In the genomic region with DNA sequence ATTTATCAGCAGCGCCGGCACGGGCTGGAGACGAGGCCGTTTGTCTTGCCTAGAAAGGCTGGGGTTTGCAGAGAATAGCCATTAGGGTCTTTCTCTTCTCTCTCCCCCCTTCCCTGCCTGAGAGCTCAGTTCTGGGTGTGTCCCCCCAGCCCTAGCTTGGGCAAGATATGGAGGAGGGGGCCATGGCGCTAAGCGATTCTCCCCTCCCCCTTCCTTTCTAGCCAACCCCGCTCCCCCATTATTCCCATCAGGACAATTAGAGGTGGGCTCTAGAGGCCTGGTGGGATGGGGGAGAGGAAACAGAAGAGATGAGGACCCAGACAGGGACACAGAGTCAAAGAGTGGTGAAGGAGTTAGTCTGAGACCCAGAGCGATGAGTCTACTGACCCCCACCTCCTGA, we compare ENCODE assay signal across 15 mouse cellular contexts. TPM values are rescaled to one million over a fixed set of nuclear protein-coding genes. Genes with fewer than 3 reads are reported as not detected.
DNase-seq lines count a peak whose midpoint lies in the region; ATAC-seq and TF ChIP-seq lines count a peak whose summit lies in the region.
"Had no signal": no experiment of that assay in that cellular context is flagged by ENCODE, and none has a peak within 500 bp of the region (broad histone marks: within the 10 kb centered on the region; RNA-seq: fewer than 3 reads in every experiment).

No protein-coding gene starts in this region.

- WGBS in heart, embryonic 15.5 days = 4% methylated on average over 9 of the region's 9 CpGs
- 9% methylated on average over 9 of the region's 9 CpGs for WGBS in lung, postnatal 0 days
- WGBS in limb, embryonic 15.5 days = 4% methylated on average over 9 of the region's 9 CpGs

- no peak overlapping the region for H3K27ac ChIP-seq in heart, embryonic 15.5 days
- no peak overlapping the region for H3K27ac ChIP-seq in lung, postnatal 0 days (ENCODE audit: low read length)
- no peak overlapping the region for H3K27ac ChIP-seq in limb, embryonic 15.5 days
- H3K27ac ChIP-seq: midbrain, embryonic 15.5 days had no signal

- H3K9me3 ChIP-seq in heart, embryonic 15.5 days (replicated peaks) = no peaks in the 10 kb centered on the region
- no peaks in the 10 kb centered on the region for H3K9me3 ChIP-seq in lung, postnatal 0 days (ENCODE audit: low read length)
- H3K9me3 ChIP-seq in limb, embryonic 15.5 days = no peaks in the 10 kb centered on the region
- H3K9me3 ChIP-seq: midbrain, embryonic 15.5 days had no signal

- TF ChIP-seq CTCF in lung, postnatal 0 days (IDR thresholded peaks at IDR 0.05) = no peak

- TF ChIP-seq EP300 in lung, postnatal 0 days (IDR thresholded peaks at IDR 0.05) = no peak

- H3K9ac ChIP-seq in heart, embryonic 15.5 days = no peak overlapping the region
- H3K9ac ChIP-seq in lung, postnatal 0 days (replicated peaks; ENCODE audit: low read depth) = no peak overlapping the region
- H3K9ac ChIP-seq in limb, embryonic 15.5 days = no peak overlapping the region
- H3K9ac ChIP-seq: midbrain, embryonic 15.5 days had no signal

- peak overlapping the region; percentile 39; the same call in 1 of the 2 replicates for H3K4me3 ChIP-seq in heart, embryonic 15.5 days
- H3K4me3 ChIP-seq in lung, postnatal 0 days (ENCODE audit: low read depth, low read length) = peak overlapping the region; percentile 47; the same call in 1 of the 2 replicates
- H3K4me3 ChIP-seq in limb, embryonic 15.5 days = peak overlapping the region; percentile 33
- H3K4me3 ChIP-seq: midbrain, embryonic 15.5 days had no signal

- no peak for DNase-seq in heart, postnatal 25 days (ENCODE audit: low spot score)
- DNase-seq in lung, postnatal 0 days (ENCODE audit: low spot score) = no peak
- no peak for DNase-seq in lung, adult 18-20 months
- DNase-seq in cerebellum, postnatal 36 days = no peak
- no peak for DNase-seq in gastrocnemius, postnatal 36 days
- DNase-seq: embryo, embryonic 11 days; gastrocnemius, postnatal 14 days; layer of hippocampus, postnatal 36 days; thymus, postnatal 36 days had no signal

- H3K4me1 ChIP-seq in heart, embryonic 15.5 days (replicated peaks) = peaks cover 32% of the 10 kb centered on the region
- no peaks in the 10 kb centered on the region for H3K4me1 ChIP-seq in lung, postnatal 0 days (ENCODE audit: insufficient read depth, low read depth, low read length)
- peaks cover 28% of the 10 kb centered on the region for H3K4me1 ChIP-seq in limb, embryonic 15.5 days

- H3K36me3 ChIP-seq in heart, embryonic 15.5 days = no peaks in the 10 kb centered on the region
- no peaks in the 10 kb centered on the region for H3K36me3 ChIP-seq in lung, postnatal 0 days (ENCODE audit: insufficient read depth, low read length)
- no peaks in the 10 kb centered on the region for H3K36me3 ChIP-seq in limb, embryonic 15.5 days
- H3K36me3 ChIP-seq: midbrain, embryonic 15.5 days had no signal

- peak overlapping the region; percentile 68; the same call in 1 of the 2 replicates for H3K4me2 ChIP-seq in heart, embryonic 15.5 days
- peak overlapping the region; percentile 70 for H3K4me2 ChIP-seq in lung, postnatal 0 days (replicated peaks; ENCODE audit: low read depth, low read length)
- H3K4me2 ChIP-seq in limb, embryonic 15.5 days = peak overlapping the region; percentile 32; the same call in 1 of the 2 replicates
- H3K4me2 ChIP-seq: midbrain, embryonic 15.5 days had no signal

- no peak for ATAC-seq in heart, embryonic 15.5 days (replicated peaks; ENCODE audit: insufficient number of reproducible peaks, insufficient read depth, low FRiP score, low read depth)
- ATAC-seq in lung, postnatal 0 days = no peak
- ATAC-seq in limb, embryonic 15.5 days (ENCODE audit: insufficient number of reproducible peaks, low FRiP score, low TSS enrichment, low read depth) = no peak
- no peak for ATAC-seq in megakaryocyte progenitor cell, adult 5-6 weeks (replicated peaks; ENCODE audit: poor library complexity)
- ATAC-seq: midbrain, embryonic 15.5 days had no signal

- peaks cover 97% of the 10 kb centered on the region for H3K27me3 ChIP-seq in heart, embryonic 15.5 days
- H3K27me3 ChIP-seq in lung, postnatal 0 days (replicated peaks; ENCODE audit: insufficient read depth, low read length) = peaks cover 48% of the 10 kb centered on the region
- H3K27me3 ChIP-seq in limb, embryonic 15.5 days = peaks cover 97% of the 10 kb centered on the region

- intact Hi-C loops in heart, postnatal 25 days (cut with DNase I) = no loop called here
- intact Hi-C loops in gastrocnemius, postnatal 36 days (cut with DNase I) = no loop called here

RNA-seq across cellular contexts. Expression of a gene that starts 1.0 kb away (rescaled TPM):
- polyA plus RNA-seq in heart, embryonic 15.5 days (2015; fragmentation: Nextera tagmentation; extraction: Ambion mirVana) = 0.25 and 0.32 TPM in 2 replicates
- total RNA-seq in heart, postnatal 25 days (2021) = not detected
- 1.3 and 1.9 TPM in 2 replicates for polyA plus RNA-seq in lung, postnatal 0 days (2015; fragmentation: Nextera tagmentation; extraction: Ambion mirVana)
- 3.3 and 4.2 TPM in 2 replicates for polyA plus RNA-seq in limb, embryonic 15.5 days (2015; fragmentation: Nextera tagmentation; extraction: Ambion mirVana)
- total RNA-seq in gastrocnemius, postnatal 36 days (2021) = under 1 TPM; 0.39 to 0.41 TPM
- total RNA-seq in megakaryocyte progenitor cell, adult 5-6 weeks (2015) = not detected in 2 replicates
- total RNA-seq in megakaryocyte progenitor cell, adult 5-6 weeks (2017) = not detected in 2 replicates
- total RNA-seq: layer of hippocampus, postnatal 36 days had no signal
- polyA plus RNA-seq: inflammation-experienced regulatory T-cells, adult 6 months; midbrain, embryonic 15.5 days had no signal

RNA-seq across cellular contexts. Expression of a gene that starts 4.9 kb away (rescaled TPM):
- 0.49 and 1.2 TPM in 2 replicates for polyA plus RNA-seq in heart, embryonic 15.5 days (2015; fragmentation: Nextera tagmentation; extraction: Ambion mirVana)
- not detected for total RNA-seq in heart, postnatal 25 days (2021)
- polyA plus RNA-seq in lung, postnatal 0 days (2015; fragmentation: Nextera tagmentation; extraction: Ambion mirVana) = 7.3 and 7.4 TPM in 2 replicates
- 0.31 and 0.55 TPM in 2 replicates for polyA plus RNA-seq in limb, embryonic 15.5 days (2015; fragmentation: Nextera tagmentation; extraction: Ambion mirVana)
- under 1 TPM; 0.38 to 0.54 TPM for total RNA-seq in gastrocnemius, postnatal 36 days (2021)
- total RNA-seq in megakaryocyte progenitor cell, adult 5-6 weeks (2015) = not detected in 2 replicates
- total RNA-seq in megakaryocyte progenitor cell, adult 5-6 weeks (2017) = 0.30 TPM in 1 of 2 replicates, not detected in the other
- total RNA-seq: layer of hippocampus, postnatal 36 days had no signal
- polyA plus RNA-seq: inflammation-experienced regulatory T-cells, adult 6 months had no signal

RNA-seq across cellular contexts. Expression of a gene that starts 5.7 kb away (rescaled TPM):
- polyA plus RNA-seq in heart, embryonic 15.5 days (2015; fragmentation: Nextera tagmentation; extraction: Ambion mirVana) = 0.08 TPM in 1 of 2 replicates, not detected in the other
- total RNA-seq in heart, postnatal 25 days (2021) = not detected
- 0.23 and 0.35 TPM in 2 replicates for polyA plus RNA-seq in lung, postnatal 0 days (2015; fragmentation: Nextera tagmentation; extraction: Ambion mirVana)
- polyA plus RNA-seq in limb, embryonic 15.5 days (2015; fragmentation: Nextera tagmentation; extraction: Ambion mirVana) = 0.36 and 0.37 TPM in 2 replicates
- total RNA-seq in gastrocnemius, postnatal 36 days (2021) = under 1 TPM; 0.15 TPM
- total RNA-seq in megakaryocyte progenitor cell, adult 5-6 weeks (2015) = not detected in 2 replicates
- not detected in 2 replicates for total RNA-seq in megakaryocyte progenitor cell, adult 5-6 weeks (2017)
- total RNA-seq: layer of hippocampus, postnatal 36 days had no signal
- polyA plus RNA-seq: inflammation-experienced regulatory T-cells, adult 6 months; midbrain, embryonic 15.5 days had no signal

RNA-seq across cellular contexts. Expression of a gene that starts 15.7 kb away (rescaled TPM):
- polyA plus RNA-seq in heart, embryonic 15.5 days (2015; fragmentation: Nextera tagmentation; extraction: Ambion mirVana) = 1.4 and 3.3 TPM in 2 replicates
- under 1 TPM; 0.10 to 0.14 TPM for total RNA-seq in heart, postnatal 25 days (2021)
- polyA plus RNA-seq in lung, postnatal 0 days (2015; fragmentation: Nextera tagmentation; extraction: Ambion mirVana) = 16.8 and 17.3 TPM in 2 replicates
- polyA plus RNA-seq in limb, embryonic 15.5 days (2015; fragmentation: Nextera tagmentation; extraction: Ambion mirVana) = 0.60 and 0.73 TPM in 2 replicates
- total RNA-seq in gastrocnemius, postnatal 36 days (2021) = under 1 TPM; 0.52 to 0.61 TPM
- total RNA-seq in megakaryocyte progenitor cell, adult 5-6 weeks (2015) = 0.07 and 0.44 TPM in 2 replicates
- 0.14 TPM in 1 of 2 replicates, not detected in the other for total RNA-seq in megakaryocyte progenitor cell, adult 5-6 weeks (2017)
- total RNA-seq: layer of hippocampus, postnatal 36 days had no signal
- polyA plus RNA-seq: C2C12; inflammation-experienced regulatory T-cells, adult 6 months had no signal

RNA-seq across cellular contexts. Expression of a gene that starts 16.2 kb away (rescaled TPM):
- polyA plus RNA-seq in heart, embryonic 15.5 days (2015; fragmentation: Nextera tagmentation; extraction: Ambion mirVana) = 0.06 TPM in 1 of 2 replicates, not detected in the other
- total RNA-seq in heart, postnatal 25 days (2021) = not detected
- polyA plus RNA-seq in lung, postnatal 0 days (2015; fragmentation: Nextera tagmentation; extraction: Ambion mirVana) = not detected in 2 replicates
- polyA plus RNA-seq in limb, embryonic 15.5 days (2015; fragmentation: Nextera tagmentation; extraction: Ambion mirVana) = 0.98 and 1.4 TPM in 2 replicates
- total RNA-seq in gastrocnemius, postnatal 36 days (2021) = under 1 TPM in 1 of 2 experiments, not detected in 1; 0.10 TPM
- not detected in 2 replicates for total RNA-seq in megakaryocyte progenitor cell, adult 5-6 weeks (2015)
- total RNA-seq in megakaryocyte progenitor cell, adult 5-6 weeks (2017) = not detected in 2 replicates
- total RNA-seq: layer of hippocampus, postnatal 36 days had no signal
- polyA plus RNA-seq: C2C12; inflammation-experienced regulatory T-cells, adult 6 months; midbrain, embryonic 15.5 days had no signal
